Mouse (Mus musculus): ENCODE results near the gene Tex19.1. TPM values are rescaled to one million over a fixed set of nuclear protein-coding genes. Genes with fewer than 3 reads are reported as not detected.

Gene Tex19.1
- total and polyA plus RNA-seq, 3 experiments: 0.10 to 0.19 TPM; not detected in 1

GRCm38 (mm10) chr11:121189681-121190080 is 43.7 kb downstream of the Tex19.1 start:
- Histone ChIP-seq H3K27me3 (ENCODE audit: control insufficient read depth in 1 of 2, insufficient read depth in 2 of 2, low read length in 2 of 2) (no peaks in the 10 kb centered on the region), H3K9me3 (replicated peaks; ENCODE audit: insufficient read depth, low read length) (no peaks in the 10 kb centered on the region)

GRCm38 (mm10) chr11:121192742-121193141 is 46.8 kb downstream of the Tex19.1 start:
- H3K4me1 ChIP-seq (ENCODE audit: control insufficient read depth in 1 of 2, insufficient read depth in 2 of 2, low read length in 2 of 2): no peaks in the 10 kb centered on the region
- no peaks in the 10 kb centered on the region for H3K79me2 ChIP-seq (ENCODE audit: control insufficient read depth, insufficient read depth, low read length, poor library complexity)
- H3K27ac ChIP-seq (ENCODE audit: control insufficient read depth, low read depth, low read length): no peak overlapping the region
- TF ChIP-seq ZMIZ1 (IDR thresholded peaks at IDR 0.05; ENCODE audit: low read depth, low read length) (no peak), ZNF384 (IDR thresholded peaks at IDR 0.05; ENCODE audit: low read depth, low read length) (no peak), CHD2 (IDR thresholded peaks at IDR 0.05; ENCODE audit: low read length) (no peak), E2F4 (IDR thresholded peaks at IDR 0.05; ENCODE audit: borderline replicate concordance, low read depth, low read length) (no peak), SMC3 (IDR thresholded peaks at IDR 0.05; ENCODE audit: low read depth, low read length) (no peak), TAL1 (IDR thresholded peaks at IDR 0.05; ENCODE audit: low read length) (no peak; the same call in 1 of the 2 replicates), MAFK (IDR thresholded peaks at IDR 0.05; ENCODE audit: borderline replicate concordance, low read depth, low read length) (no peak), TCF12 (IDR thresholded peaks at IDR 0.05; ENCODE audit: low read depth, low read length) (no peak), POLR2A (IDR thresholded peaks at IDR 0.05; ENCODE audit: control insufficient read depth in 1 of 2, insufficient read depth in 1 of 2, low read depth in 1 of 2, low read length in 2 of 2, poor library complexity in 1 of 2) (no peak), ZKSCAN1 (IDR thresholded peaks at IDR 0.05; ENCODE audit: low read depth, low read length) (no peak), ZC3H11A (IDR thresholded peaks at IDR 0.05; ENCODE audit: low read depth, low read length) (no peak), JUND (IDR thresholded peaks at IDR 0.05; ENCODE audit: low read depth, low read length) (no peak), SIN3A (IDR thresholded peaks at IDR 0.05; ENCODE audit: low read length) (no peak), POLR2AphosphoS5 (IDR thresholded peaks at IDR 0.05; ENCODE audit: borderline replicate concordance, low read depth, low read length) (no peak), HCFC1 (IDR thresholded peaks at IDR 0.05; ENCODE audit: low read depth, low read length) (no peak), POLR2AphosphoS2 (IDR thresholded peaks at IDR 0.05; ENCODE audit: low read length) (no peak), ELF1 (IDR thresholded peaks at IDR 0.05; ENCODE audit: low read depth, low read length) (no peak), MEF2A (IDR thresholded peaks at IDR 0.05; ENCODE audit: extremely low read depth, insufficient replicate concordance, low read depth, low read length, poor library complexity, severe bottlenecking) (no peak), CHD1 (IDR thresholded peaks at IDR 0.05; ENCODE audit: low read depth, low read length) (no peak)
- no peaks in the 10 kb centered on the region for H3K27me3 ChIP-seq (ENCODE audit: control insufficient read depth in 1 of 2, insufficient read depth in 2 of 2, low read length in 2 of 2)
- H3K36me3 ChIP-seq (ENCODE audit: control insufficient read depth in 1 of 2, insufficient read depth in 2 of 2, low read length in 2 of 2): no peaks in the 10 kb centered on the region
- H3K9ac ChIP-seq (ENCODE audit: control insufficient read depth, low read depth, low read length, poor library complexity, severe bottlenecking): no peak overlapping the region
- peak; percentile 17 for DNase-seq (ENCODE audit: low read depth, low spot score)
- no peak overlapping the region for H3K4me3 ChIP-seq (ENCODE audit: control insufficient read depth in 1 of 2, insufficient read depth in 1 of 2, low read depth in 2 of 2, low read length in 2 of 2)
- H3K9me3 ChIP-seq (replicated peaks; ENCODE audit: insufficient read depth, low read length): no peaks in the 10 kb centered on the region

More at GRCm38 (mm10) chr11:121189681-121190080, 43.7 kb downstream of the Tex19.1 start:
- no peak for TF ChIP-seq MAFK (IDR thresholded peaks at IDR 0.05; ENCODE audit: borderline replicate concordance, low read depth, low read length)
- no peak for TF ChIP-seq TCF12 (IDR thresholded peaks at IDR 0.05; ENCODE audit: low read depth, low read length)
- no peak for TF ChIP-seq POLR2A (IDR thresholded peaks at IDR 0.05; ENCODE audit: control insufficient read depth in 1 of 2, insufficient read depth in 1 of 2, low read depth in 1 of 2, low read length in 2 of 2, poor library complexity in 1 of 2)
- no peak for TF ChIP-seq POLR2AphosphoS2 (IDR thresholded peaks at IDR 0.05; ENCODE audit: low read length)
- TF ChIP-seq MXI1 (IDR thresholded peaks at IDR 0.05; ENCODE audit: low read depth, low read length): no peak
- TF ChIP-seq JUND (IDR thresholded peaks at IDR 0.05; ENCODE audit: low read depth, low read length): no peak
- no peak overlapping the region for H3K9ac ChIP-seq (ENCODE audit: control insufficient read depth, low read depth, low read length, poor library complexity, severe bottlenecking)
- DNase-seq (ENCODE audit: low read depth, low spot score): no peak
- H3K4me1 ChIP-seq (ENCODE audit: control insufficient read depth in 1 of 2, insufficient read depth in 2 of 2, low read length in 2 of 2): no peaks in the 10 kb centered on the region
- H3K79me2 ChIP-seq (ENCODE audit: control insufficient read depth, insufficient read depth, low read length, poor library complexity): no peaks in the 10 kb centered on the region
- H3K36me3 ChIP-seq (ENCODE audit: control insufficient read depth in 1 of 2, insufficient read depth in 2 of 2, low read length in 2 of 2): no peaks in the 10 kb centered on the region
- H3K4me3 ChIP-seq (ENCODE audit: control insufficient read depth in 1 of 2, insufficient read depth in 1 of 2, low read depth in 2 of 2, low read length in 2 of 2): no peak overlapping the region
- H3K27ac ChIP-seq (ENCODE audit: control insufficient read depth, low read depth, low read length): no peak overlapping the region
